In genomic region chr17:67138981-67139380, GRCm38 (mm10) we compare ENCODE assay signal across 29 mouse cellular contexts.
A peak's percentile ranks its signal among the peaks of the same experiment; 100 is the strongest.
DNase-seq lines count a peak whose midpoint lies in the region; ATAC-seq lines count a peak whose summit lies in the region.
"Had no signal": no experiment of that assay in that cellular context is flagged by ENCODE, and none has a peak within 500 bp of the region (broad histone marks: within the 10 kb centered on the region; RNA-seq: fewer than 3 reads in every experiment).

No protein-coding gene starts in this region.

- peaks cover under 1% of the 10 kb centered on the region; the same call in 1 of the 2 replicates for H3K4me1 ChIP-seq in intestine, embryonic 14.5 days (replicated peaks; ENCODE audit: control insufficient read depth, insufficient read depth, low read length)
- no peaks in the 10 kb centered on the region for H3K4me1 ChIP-seq in intestine, embryonic 15.5 days (replicated peaks)
- no peaks in the 10 kb centered on the region for H3K4me1 ChIP-seq in limb, embryonic 10.5 days
- H3K4me1 ChIP-seq: embryonic facial prominence, embryonic 15.5 days; forebrain, embryonic 12.5 days had no signal

- no peaks in the 10 kb centered on the region for H3K9me3 ChIP-seq in intestine, embryonic 14.5 days (ENCODE audit: control insufficient read depth, low read length)
- H3K9me3 ChIP-seq in intestine, embryonic 15.5 days = no peaks in the 10 kb centered on the region
- no peaks in the 10 kb centered on the region for H3K9me3 ChIP-seq in limb, embryonic 10.5 days (replicated peaks)
- H3K9me3 ChIP-seq: embryonic facial prominence, embryonic 13.5 days; embryonic facial prominence, embryonic 15.5 days; forebrain, embryonic 10.5 days; forebrain, embryonic 12.5 days had no signal

- no peaks in the 10 kb centered on the region for H3K36me3 ChIP-seq in intestine, embryonic 14.5 days (ENCODE audit: control insufficient read depth, insufficient read depth, low read length)
- no peaks in the 10 kb centered on the region for H3K36me3 ChIP-seq in intestine, embryonic 15.5 days
- no peaks in the 10 kb centered on the region for H3K36me3 ChIP-seq in limb, embryonic 10.5 days
- H3K36me3 ChIP-seq: embryonic facial prominence, embryonic 13.5 days; embryonic facial prominence, embryonic 15.5 days; forebrain, embryonic 10.5 days; forebrain, embryonic 12.5 days; G1E had no signal

- no peaks in the 10 kb centered on the region for H3K27me3 ChIP-seq in intestine, embryonic 14.5 days (replicated peaks; ENCODE audit: control insufficient read depth, insufficient read depth, low read length)
- no peaks in the 10 kb centered on the region for H3K27me3 ChIP-seq in intestine, embryonic 15.5 days (replicated peaks)
- H3K27me3 ChIP-seq in limb, embryonic 10.5 days (ENCODE audit: low read depth, poor library complexity, severe bottlenecking) = no peaks in the 10 kb centered on the region
- H3K27me3 ChIP-seq: CH12.LX; embryonic facial prominence, embryonic 13.5 days; embryonic facial prominence, embryonic 15.5 days; forebrain, embryonic 12.5 days had no signal

- no peak overlapping the region for H3K4me3 ChIP-seq in intestine, embryonic 14.5 days (ENCODE audit: low read depth, low read length)
- H3K4me3 ChIP-seq in intestine, embryonic 15.5 days (replicated peaks) = no peak overlapping the region
- H3K4me3 ChIP-seq in limb, embryonic 10.5 days = no peak overlapping the region
- H3K4me3 ChIP-seq: embryonic facial prominence, embryonic 13.5 days; embryonic facial prominence, embryonic 15.5 days; erythroblast, embryonic 14.5 days; forebrain, embryonic 10.5 days; forebrain, embryonic 12.5 days had no signal

- H3K9ac ChIP-seq in intestine, embryonic 14.5 days (ENCODE audit: low read length) = no peak overlapping the region
- H3K9ac ChIP-seq in intestine, embryonic 15.5 days = no peak overlapping the region
- H3K9ac ChIP-seq: embryonic facial prominence, embryonic 13.5 days; embryonic facial prominence, embryonic 15.5 days; forebrain, embryonic 12.5 days had no signal

- no peak overlapping the region for H3K4me2 ChIP-seq in intestine, embryonic 14.5 days (ENCODE audit: low read length)
- H3K4me2 ChIP-seq in intestine, embryonic 15.5 days (replicated peaks) = no peak overlapping the region
- H3K4me2 ChIP-seq: embryonic facial prominence, embryonic 13.5 days; embryonic facial prominence, embryonic 15.5 days; forebrain, embryonic 12.5 days had no signal

- no peak overlapping the region for H3K27ac ChIP-seq in intestine, embryonic 14.5 days (ENCODE audit: low read depth)
- no peak overlapping the region for H3K27ac ChIP-seq in intestine, embryonic 15.5 days
- no peak overlapping the region for H3K27ac ChIP-seq in limb, embryonic 10.5 days
- H3K27ac ChIP-seq: embryonic facial prominence, embryonic 13.5 days; embryonic facial prominence, embryonic 15.5 days; forebrain, embryonic 10.5 days; forebrain, embryonic 12.5 days had no signal

- DNase-seq in heart, adult 11 months = peak; percentile 83
- no peak for DNase-seq in heart, adult 18-20 months
- DNase-seq in intestine, embryonic 14.5 days (ENCODE audit: low spot score) = peak; percentile 42
- DNase-seq in NIH3T3 (ENCODE audit: low read depth) = peak; percentile 48
- peak; percentile 30 for DNase-seq in limb, embryonic 10.5 days (ENCODE audit: low spot score)
- DNase-seq in adrenal gland, postnatal 4 days (ENCODE audit: low spot score in 2 of 2) = no peak
- DNase-seq: adrenal gland, adult 8-10 months; adrenal gland, postnatal 14 days; adrenal gland, postnatal 36 days; B cell, adult 2 months; cerebellum, adult 11 months; cerebellum, adult 18-20 months; cerebellum, adult 8-10 months; cerebellum, adult 9-11 months; cerebellum, postnatal 14 days; cerebellum, postnatal 36 days; embryo, embryonic 11 days had no signal

- 55% methylated on average over 12 of the region's 12 CpGs for WGBS in intestine, embryonic 14.5 days
- WGBS in intestine, embryonic 15.5 days = 65% methylated on average over 12 of the region's 12 CpGs
- WGBS in limb, embryonic 10.5 days = 87% methylated on average over 12 of the region's 12 CpGs

- ATAC-seq in intestine, embryonic 14.5 days (replicated peaks; ENCODE audit: low FRiP score, low TSS enrichment, low read depth) = no peak
- no peak for ATAC-seq in intestine, embryonic 15.5 days
- ATAC-seq: activated CD4-positive, CD25-positive, alpha-beta regulatory T cell, adult 4 months; CD4-positive, CD25-positive, alpha-beta regulatory T cell, adult 4 months; forebrain, embryonic 14.5 days; forebrain, embryonic 16.5 days had no signal

Comparison
In these comparisons a context has a peak if more than half of its experiments do, and no peak if none do; other contexts are left out.
1. DNase-seq: peak in heart, adult 11 months (single experiment), intestine, embryonic 14.5 days (single experiment), NIH3T3 (single experiment) and limb, embryonic 10.5 days (single experiment); none in heart, adult 18-20 months (0 of 2) and adrenal gland, postnatal 4 days (0 of 2).